Mouse (Mus musculus) G1E-ER4 (cell line): ENCODE measurements around the gene Gck. TPM values are rescaled to one million over a fixed set of nuclear protein-coding genes. Genes with fewer than 3 reads are reported as not detected.

ENCODE experiments used
- GATA1 ChIP-seq: IDR thresholded peaks from one replicate; pipeline ENCODE4 v1.8.0; 2012; ENCODE audit warnings: low read length, inconsistent platforms
- polyA plus RNA-seq: library from polyadenylated mRNA; stranded (reverse); fragments of >175 nt; gene quantifications from 2 replicates; pipeline ENCODE4 v1.2.3, GENCODE M21; 2012

The Gck gene
- polyA plus RNA-seq, 1 experiment: not detected

DNA sequence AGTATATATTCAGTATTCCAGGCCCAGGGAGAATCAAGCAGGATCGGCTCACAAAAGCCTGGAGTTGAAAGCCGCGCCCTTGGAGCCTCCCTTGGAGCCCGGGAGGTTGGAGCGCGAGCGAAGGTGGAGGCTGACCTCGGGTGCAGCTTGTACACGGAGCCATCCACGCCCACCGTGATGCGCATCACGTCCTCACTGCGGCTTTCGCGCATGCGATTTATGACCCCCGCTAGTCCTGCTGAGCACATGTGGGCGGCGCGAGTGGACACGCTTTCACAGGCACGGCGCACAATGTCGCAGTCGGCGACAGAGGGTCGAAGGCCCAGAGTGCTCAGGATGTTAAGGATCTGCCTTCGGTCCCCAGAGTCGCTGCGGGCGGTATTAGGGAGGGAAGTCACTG is 47.9 kb downstream of the Gck start:
- no peak for TF ChIP-seq GATA1

DNA sequence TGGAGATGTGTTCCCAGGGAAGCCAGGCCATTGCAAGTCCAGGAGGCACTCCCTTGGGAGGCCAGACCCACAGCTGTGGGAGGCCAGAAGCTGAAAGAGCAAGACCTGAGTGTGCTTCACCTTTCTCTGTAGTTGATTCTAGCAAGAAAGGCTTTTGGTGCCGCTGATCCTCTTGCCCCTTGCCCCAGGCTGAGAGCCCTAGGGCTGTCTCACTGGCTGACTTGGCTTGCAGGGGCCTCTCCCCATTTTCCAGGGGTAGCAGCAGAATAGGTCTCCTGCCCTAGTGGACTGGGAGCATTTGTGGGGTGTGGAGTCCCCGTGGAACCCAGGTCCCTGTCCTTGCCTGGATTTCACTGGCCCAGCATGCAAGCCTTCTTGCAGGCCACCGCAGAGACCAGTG is 48.6 kb downstream of the Gck start:
- no peak for TF ChIP-seq GATA1

GRCm38 (mm10) chr11:5899286-5899685 is 50.6 kb downstream of the Gck start:
- no peak for TF ChIP-seq GATA1

DNA sequence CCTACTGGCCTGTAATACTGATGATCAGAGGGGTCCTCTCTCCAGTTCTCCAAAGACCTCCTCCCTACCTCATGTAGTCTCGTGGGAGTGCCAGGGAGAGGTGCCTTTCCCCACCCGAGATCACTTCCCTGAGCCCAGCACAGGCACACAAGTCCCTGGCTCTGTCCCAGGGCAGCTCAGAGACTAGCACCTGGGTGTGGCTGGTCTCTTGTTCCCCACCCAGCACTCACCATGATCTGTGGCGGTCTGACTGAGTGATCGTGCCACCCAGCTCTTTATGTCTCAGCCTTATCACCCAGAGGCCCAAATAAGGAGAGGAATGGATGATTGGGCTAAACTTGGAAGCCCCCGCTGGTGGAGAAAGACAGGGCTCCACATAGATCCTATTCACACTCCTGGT is 51.4 kb downstream of the Gck start, which contains the start of gene Myl7:
Gene Myl7, minus strand, starts transcription at position 252 of the 400 bp plus-strand sequence.
- no peak for TF ChIP-seq GATA1

GRCm38 (mm10) chr11:5897839-5898238 is 52.0 kb downstream of the Gck start:
- TF ChIP-seq GATA1: no peak

GRCm38 (mm10) chr11:5897230-5897629 is 52.7 kb downstream of the Gck start:
- no peak for TF ChIP-seq GATA1

DNA sequence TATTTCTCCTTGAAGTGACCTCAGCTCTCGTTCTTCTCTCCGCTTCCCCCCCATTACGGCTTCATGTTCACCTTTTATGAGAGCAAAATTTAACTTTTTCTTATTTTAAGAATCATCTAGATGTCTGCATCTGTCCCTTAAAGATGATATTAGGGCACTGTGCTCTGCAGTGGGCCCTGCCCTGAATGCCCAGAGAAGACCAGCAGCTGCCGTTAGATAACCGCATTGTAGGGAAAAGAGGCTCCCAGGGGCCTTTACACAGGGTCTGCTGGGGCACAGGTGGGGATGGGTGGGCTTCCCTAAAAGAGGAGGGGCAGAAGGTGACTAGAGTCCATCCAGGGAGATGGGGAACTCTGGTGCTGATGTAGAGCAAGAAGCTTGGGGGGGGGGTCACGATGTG is 56.1 kb downstream of the Gck start:
- no peak for TF ChIP-seq GATA1

GRCm38 (mm10) chr11:5892810-5893368 is 57.0 kb downstream of the Gck start:
- no peak for TF ChIP-seq GATA1

GRCm38 (mm10) chr11:5892151-5892591 is 57.7 kb downstream of the Gck start:
- no peak for TF ChIP-seq GATA1

DNA sequence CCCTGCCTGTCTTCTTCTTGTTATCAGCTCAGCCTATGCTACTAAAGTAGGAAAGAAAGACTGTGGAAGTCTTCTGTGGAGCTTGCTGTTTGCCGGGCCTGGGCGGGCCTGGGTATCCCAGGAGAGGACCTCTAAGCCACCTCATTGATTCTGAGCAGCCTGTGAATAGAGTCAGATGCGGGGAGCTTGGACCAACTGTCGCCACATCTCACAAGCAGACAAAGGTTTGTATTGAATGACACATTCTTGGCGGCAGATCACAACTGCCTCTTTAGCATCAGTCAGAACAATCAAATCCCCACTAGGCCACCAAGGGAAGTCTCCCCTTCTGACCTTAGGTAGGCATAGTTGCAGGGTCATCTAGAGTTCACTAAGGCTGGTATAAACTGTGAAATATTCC is 62.6 kb downstream of the Gck start:
- no peak for TF ChIP-seq GATA1

DNA sequence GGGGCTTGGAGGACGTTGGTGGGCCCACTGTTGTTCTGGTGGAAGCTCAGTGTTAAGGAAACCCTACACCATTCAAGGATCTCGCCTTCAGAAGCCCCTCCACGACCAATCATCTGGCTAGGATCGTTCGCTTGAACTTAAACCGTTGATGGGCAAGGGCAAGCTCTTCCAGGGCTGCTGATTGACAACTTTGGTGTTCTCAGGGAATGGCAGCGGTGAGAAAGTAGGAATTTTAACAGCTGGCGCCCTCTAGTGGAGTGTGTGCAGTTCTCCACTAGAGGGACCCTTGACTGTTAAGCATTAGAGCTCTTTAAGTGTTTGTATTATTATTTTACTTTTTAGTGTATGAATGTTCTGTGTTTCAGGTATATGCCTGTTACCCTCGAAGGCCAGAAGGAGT is 63.7 kb downstream of the Gck start:
- no peak for TF ChIP-seq GATA1

- no peak for TF ChIP-seq GATA1
These were observed 67.4 kb downstream of the Gck start for GRCm38 (mm10) chr11:5882518-5882917.

DNA sequence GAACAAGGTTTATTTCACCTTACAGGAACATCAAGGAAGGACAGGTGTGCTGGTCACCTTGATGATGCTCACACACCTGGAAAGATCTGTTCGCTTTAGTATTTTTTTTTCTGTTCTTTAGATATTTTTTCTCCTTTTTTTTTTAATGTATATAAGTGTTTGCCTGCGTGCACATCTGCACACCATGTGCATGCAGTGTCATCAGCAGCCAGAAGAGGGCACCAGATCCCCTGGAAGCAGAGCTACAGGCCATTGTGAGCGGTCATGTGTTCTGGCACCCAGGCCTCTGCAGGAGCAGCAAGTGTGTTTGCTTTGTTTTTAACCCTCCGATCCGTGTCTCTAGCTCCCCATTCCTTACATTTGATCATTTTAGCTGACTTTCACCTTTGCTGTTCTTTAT is 70.0 kb downstream of the Gck start:
- no peak for TF ChIP-seq GATA1

GRCm38 (mm10) chr11:5878661-5879060 is 71.2 kb downstream of the Gck start:
- TF ChIP-seq GATA1: no peak

DNA sequence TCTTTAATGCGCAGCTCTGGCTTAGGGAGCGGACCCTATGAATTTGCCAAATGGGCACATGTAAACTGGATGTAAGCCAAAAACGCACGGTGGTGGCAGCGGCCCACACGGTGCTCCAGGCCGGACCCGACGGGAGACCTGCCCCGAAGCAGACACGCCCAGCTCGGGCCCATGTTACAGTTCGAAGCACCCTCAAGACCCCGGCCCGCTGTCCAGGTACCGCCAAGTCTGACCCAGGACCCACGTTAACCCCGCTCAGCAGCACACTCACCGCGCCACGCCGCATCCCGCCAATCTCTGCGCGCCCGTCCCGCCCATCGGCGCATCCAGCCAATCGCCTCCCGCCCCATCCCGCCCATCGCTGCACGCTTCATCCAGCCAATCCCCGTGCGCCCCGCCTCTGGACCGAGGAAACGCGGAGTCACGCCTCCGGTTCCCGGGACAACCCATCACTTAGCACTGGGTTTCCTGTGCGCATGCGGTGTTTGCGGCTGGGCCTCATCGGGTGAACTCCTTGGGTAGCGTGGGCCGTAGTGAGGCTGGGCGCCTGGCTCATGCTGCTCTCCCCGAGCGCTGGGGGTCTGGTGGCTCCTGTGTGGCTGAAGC is 71.9 kb downstream of the Gck start, which contains the start of gene Pold2:
Gene Pold2, minus strand, starts transcription at position 372 of the 606 bp plus-strand sequence.
- TF ChIP-seq GATA1: no peak

DNA sequence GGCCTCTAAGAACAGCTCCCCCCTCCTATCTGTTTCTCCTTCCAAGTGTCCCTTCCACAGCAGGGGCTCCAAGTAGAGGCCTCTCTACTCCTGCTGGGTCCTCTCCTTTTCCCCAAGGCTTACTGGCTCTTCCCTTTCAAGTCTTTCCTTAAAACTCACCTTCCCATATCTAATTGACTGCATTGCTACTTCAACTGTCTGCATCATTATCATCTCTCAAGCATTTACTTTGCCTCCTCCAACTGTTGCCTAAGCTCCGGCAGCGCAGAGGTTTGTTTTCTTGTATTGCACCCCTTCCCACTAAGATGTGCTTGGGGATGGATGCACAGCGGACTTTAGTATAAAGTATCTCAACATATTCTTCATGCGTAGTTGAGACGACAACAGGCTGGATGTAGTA is 72.5 kb downstream of the Gck start:
- no peak for TF ChIP-seq GATA1

- TF ChIP-seq GATA1: no peak
These were observed 76.7 kb downstream of the Gck start for GRCm38 (mm10) chr11:5873192-5873591.
